Mouse (Mus musculus) testis, adult 2 months (tissue): ENCODE measurements around the gene Zbtb16. TPM values are rescaled to one million over a fixed set of nuclear protein-coding genes. Genes with fewer than 3 reads are reported as not detected.

ENCODE experiments used
- H3K27ac ChIP-seq: fragments of 200-500 bp; 2 replicates; pipeline ENCODE4 v1.5.1; 2012; ENCODE audit warnings: low read depth, low read length; ENCODE audit not compliant: control insufficient read depth, insufficient read depth
- H3K27me3 ChIP-seq: fragments of 200-500 bp; 2 replicates; pipeline ENCODE4 v1.6.1; 2012; ENCODE audit warnings: mild to moderate bottlenecking, low read length, moderate library complexity; ENCODE audit not compliant: control insufficient read depth, insufficient read depth
- H3K36me3 ChIP-seq: fragments of 200-500 bp; 2 replicates; pipeline ENCODE4 v1.6.1; 2012; ENCODE audit warnings: mild to moderate bottlenecking, low read length; ENCODE audit not compliant: control insufficient read depth, insufficient read depth
- H3K4me1 ChIP-seq: fragments of 200-500 bp; 2 replicates; pipeline ENCODE4 v1.6.1; 2012; ENCODE audit warnings: low read length; ENCODE audit not compliant: control insufficient read depth, insufficient read depth
- H3K4me3 ChIP-seq: fragments of 200-500 bp; 2 replicates; pipeline ENCODE4 v1.5.1; 2012; ENCODE audit warnings: low read depth, mild to moderate bottlenecking, low read length, moderate library complexity, mixed read lengths; ENCODE audit not compliant: control insufficient read depth
- CTCF ChIP-seq: fragments of 200-500 bp; IDR thresholded peaks from 2 replicates; pipeline ENCODE4 v1.5.1; 2012; ENCODE audit warnings: low read depth, mild to moderate bottlenecking, inconsistent platforms, low read length, moderate library complexity; ENCODE audit not compliant: control insufficient read depth, insufficient read depth, insufficient replicate concordance
- POLR2A ChIP-seq: fragments of 200-500 bp; IDR thresholded peaks from 2 replicates; pipeline ENCODE4 v1.6.1; 2012; ENCODE audit warnings: low read depth, mild to moderate bottlenecking, inconsistent platforms, low read length, moderate library complexity; ENCODE audit not compliant: control insufficient read depth
- polyA plus RNA-seq: library from polyadenylated mRNA; depleted of rRNA; stranded (reverse); fragments of >200 nt; gene quantifications from 2 replicates; pipeline ENCODE4 v1.2.3, GENCODE M21; 2012; rRNA removed

Zbtb16 gene
- 2.4 and 2.6 TPM in 2 replicates for polyA plus RNA-seq

DNA sequence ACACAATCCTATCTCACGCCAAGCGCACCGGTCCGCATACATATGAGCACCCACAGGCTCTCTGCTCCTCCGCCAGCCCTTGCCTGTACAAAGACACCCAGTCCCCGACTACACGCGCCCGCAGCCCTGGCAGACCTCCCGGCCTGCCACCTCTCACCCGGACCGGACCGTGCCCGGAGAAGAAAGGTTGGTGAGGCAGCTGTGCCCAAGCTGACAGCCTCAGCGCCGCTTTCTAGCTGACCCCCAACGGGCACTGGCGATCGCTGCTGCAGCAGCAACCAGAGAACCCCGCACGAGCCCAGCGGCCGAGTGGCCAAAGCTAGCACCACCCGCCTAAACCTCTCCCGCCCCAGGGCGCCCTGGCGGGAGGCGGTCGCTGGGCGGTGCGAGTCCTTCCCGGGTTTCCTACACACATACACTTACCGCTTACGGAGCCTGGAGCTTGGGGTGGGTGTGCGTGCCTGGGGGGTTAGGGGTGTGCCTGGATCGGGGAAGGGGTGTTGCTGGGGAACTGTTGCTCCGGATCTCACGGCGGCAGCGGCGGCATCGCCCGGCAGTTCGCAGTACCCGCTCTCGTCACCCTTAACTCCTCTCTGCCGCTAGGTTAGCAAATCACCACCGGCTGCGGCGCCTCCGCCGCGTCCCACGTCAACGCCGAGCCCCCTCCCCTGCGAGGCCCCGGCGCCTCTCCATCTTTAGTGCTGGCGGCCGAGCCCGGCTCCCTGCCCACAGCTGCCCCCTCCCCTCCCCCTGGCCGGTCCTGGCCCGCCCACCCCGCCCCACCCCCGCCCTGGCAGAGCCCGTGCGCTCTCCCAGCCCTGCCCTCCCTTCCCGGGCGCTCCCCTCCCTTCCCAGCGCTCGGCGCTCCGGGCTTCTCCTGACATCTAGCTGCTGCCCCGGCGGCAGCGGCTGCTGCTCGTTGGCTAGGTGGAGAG, at the start of gene Zbtb16:
Zbtb16 (minus strand) TSS at position 592 of the 935 bp plus-strand sequence.
- Histone ChIP-seq H3K4me3 (peak within 1 kb of the TSS; percentile 88), H3K36me3 (no peaks in the 10 kb centered on the region), H3K27ac (peak within 1 kb of the TSS; percentile 82), H3K27me3 (no peaks in the 10 kb centered on the region), H3K4me1 (peaks cover 7% of the 10 kb centered on the region; the same call in 1 of the 2 replicates)
- TF ChIP-seq POLR2A: peak; percentile 32; the same call in 1 of the 2 replicates
- TF ChIP-seq CTCF: no peak

DNA sequence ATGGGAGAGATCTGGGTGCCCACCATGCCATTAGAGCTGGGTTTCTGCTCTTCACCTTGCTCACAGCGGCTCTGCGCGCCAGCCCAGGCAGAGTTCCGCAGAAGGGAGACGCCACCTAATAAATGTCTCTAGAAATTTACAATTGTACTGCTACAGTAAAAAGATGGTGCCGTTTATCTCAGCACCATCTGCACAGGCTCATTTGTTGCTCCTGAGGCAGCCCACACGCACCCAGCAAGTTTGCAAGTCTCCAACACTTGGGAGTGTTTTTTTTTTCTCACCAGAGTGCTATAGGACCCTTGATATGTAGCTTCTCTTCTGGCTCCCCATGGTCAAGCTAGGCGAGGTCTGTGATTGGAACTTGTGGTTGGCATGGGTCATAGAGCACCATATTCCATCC, 36.9 kb upstream of the Zbtb16 start:
- no peak overlapping the region for H3K4me3 ChIP-seq
- TF ChIP-seq CTCF (no peak), POLR2A (no peak)
- H3K27me3 ChIP-seq: no peaks in the 10 kb centered on the region
- no peaks in the 10 kb centered on the region for H3K4me1 ChIP-seq
- no peak overlapping the region for H3K27ac ChIP-seq
- no peaks in the 10 kb centered on the region for H3K36me3 ChIP-seq

DNA sequence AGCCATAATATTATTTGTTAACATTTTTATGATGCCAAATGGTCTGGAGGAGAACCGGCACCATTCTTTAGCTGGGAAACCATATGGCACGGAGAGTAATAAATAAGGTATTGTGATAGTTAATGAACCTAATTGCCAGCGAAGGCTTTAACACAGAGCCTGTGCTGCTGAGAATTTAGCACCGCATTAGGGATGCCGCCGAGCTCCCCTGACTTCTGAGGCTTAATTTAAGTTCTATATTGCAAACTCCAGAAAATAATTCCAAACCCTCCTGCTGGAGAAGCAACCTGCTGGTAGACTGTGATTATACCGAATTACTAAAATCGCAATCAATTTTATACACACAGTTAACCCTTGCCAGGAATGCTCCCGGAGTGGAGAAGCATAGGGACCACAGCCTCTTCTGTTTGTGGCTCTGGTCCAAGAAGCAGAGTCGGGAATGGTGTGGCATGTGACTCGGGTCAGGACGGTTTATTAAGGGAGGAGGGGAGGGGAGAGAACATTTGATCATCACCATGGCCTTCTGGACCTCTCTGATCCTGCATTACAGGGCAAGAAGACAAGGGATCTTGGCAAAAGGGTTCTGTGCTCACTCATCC, 30.6 kb upstream of the Zbtb16 start:
- no peaks in the 10 kb centered on the region for H3K36me3 ChIP-seq
- no peak overlapping the region for H3K4me3 ChIP-seq
- no peaks in the 10 kb centered on the region for H3K4me1 ChIP-seq
- H3K27me3 ChIP-seq: no peaks in the 10 kb centered on the region
- no peak for TF ChIP-seq CTCF
- no peak overlapping the region for H3K27ac ChIP-seq

DNA sequence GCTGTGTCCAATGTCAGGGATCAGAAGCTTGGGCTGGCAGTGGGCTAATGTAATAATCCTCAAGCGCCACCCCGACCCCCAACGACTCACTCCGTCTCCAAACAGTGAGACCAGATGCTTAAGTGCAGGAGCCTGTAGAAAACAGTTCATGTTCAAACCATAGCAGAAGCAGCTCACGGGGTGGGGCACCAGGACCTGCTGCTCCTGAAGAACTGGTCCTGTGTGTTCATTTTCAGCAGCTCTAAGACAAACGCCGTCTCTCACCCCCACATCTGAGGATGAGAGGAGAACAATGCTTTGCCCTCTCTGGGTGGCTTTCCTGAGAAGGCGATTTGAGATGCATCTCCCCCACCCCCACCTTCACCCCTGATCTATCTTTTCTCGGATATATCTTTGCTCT, 29.2 kb upstream of the Zbtb16 start:
- H3K4me1 ChIP-seq: peaks cover 2% of the 10 kb centered on the region
- H3K36me3 ChIP-seq: no peaks in the 10 kb centered on the region
- no peak overlapping the region for H3K4me3 ChIP-seq
- H3K27me3 ChIP-seq: no peaks in the 10 kb centered on the region
- TF ChIP-seq CTCF: no peak
- TF ChIP-seq POLR2A: no peak
- no peak overlapping the region for H3K27ac ChIP-seq

DNA sequence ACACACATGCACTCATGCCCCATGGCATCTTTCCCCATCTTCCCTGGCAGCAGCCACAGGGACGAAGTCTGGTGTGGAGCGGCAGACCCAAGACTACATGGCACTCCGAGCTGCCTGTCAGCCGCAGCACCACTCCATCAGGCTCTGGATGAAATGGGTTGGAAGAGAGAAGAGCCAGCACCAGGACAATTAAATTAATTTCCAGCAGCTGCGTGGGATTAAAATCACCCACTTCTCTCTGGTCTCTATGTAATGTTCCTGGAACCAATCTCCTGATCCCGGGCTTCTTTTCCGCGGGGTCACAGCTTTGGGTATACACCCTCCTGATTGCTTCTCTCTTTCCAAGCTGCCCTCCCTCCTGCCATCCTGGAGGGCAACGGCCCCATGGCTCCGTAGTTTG, 25.5 kb upstream of the Zbtb16 start:
- H3K27me3 ChIP-seq: no peaks in the 10 kb centered on the region
- TF ChIP-seq CTCF: no peak
- TF ChIP-seq POLR2A: no peak
- H3K27ac ChIP-seq: no peak overlapping the region
- no peaks in the 10 kb centered on the region for H3K36me3 ChIP-seq
- H3K4me1 ChIP-seq: peaks cover 2% of the 10 kb centered on the region
- no peak overlapping the region for H3K4me3 ChIP-seq

DNA sequence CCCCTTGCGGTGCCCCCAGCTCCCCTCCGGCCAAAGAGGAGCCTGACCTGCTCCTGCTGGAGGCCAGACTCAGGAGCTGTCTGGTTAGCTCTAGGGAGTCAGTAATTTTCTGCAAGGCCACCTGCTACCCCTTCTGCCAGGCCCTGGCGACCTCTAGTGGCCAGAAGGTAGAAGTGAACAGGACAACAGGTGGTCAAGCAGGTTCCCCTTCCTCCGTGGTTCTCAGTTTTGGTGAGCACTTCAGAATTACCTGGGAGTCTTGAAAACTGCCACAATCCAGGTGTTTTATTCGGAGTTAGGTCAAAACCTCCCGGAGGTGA, 24.5 kb upstream of the Zbtb16 start:
- Histone ChIP-seq H3K27ac (no peak overlapping the region), H3K4me3 (no peak overlapping the region), H3K36me3 (no peaks in the 10 kb centered on the region), H3K4me1 (peaks cover 2% of the 10 kb centered on the region), H3K27me3 (no peaks in the 10 kb centered on the region)
- peak; percentile 93 for TF ChIP-seq CTCF
- no peak for TF ChIP-seq POLR2A

DNA sequence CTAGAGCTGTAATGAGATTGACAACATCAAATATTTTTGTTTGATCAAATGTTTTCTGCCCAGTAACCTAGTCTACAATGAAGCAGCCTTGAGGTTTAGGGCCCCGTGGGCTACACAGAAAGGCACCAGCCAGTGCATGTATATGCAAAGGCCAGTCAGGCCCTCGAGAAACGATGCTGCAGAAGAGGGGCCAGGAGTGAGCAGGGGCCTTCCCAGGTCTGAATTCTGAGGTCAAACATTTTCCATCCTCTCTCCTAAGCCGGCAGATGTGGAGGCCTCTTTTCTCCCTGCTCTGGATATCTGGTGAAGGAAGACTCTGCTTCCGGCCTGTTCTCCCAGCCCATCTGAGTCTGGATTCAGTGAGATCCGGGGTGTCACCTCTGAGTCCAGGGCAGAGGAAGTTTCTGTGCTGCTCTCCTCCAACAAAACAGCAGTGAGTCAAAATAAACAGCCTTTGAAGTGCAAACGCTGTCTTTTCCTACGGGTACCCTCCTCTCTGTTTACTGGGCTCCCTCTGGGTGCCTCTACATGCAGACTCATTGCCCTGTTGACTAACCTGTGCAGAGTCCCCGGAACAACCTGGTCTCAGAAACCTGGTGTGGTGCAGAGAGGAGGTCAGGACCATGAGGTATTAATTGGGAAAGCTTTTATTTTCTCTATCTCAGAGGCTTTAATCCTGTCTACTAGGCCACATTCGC, 24.0 kb upstream of the Zbtb16 start:
- Histone ChIP-seq H3K27me3 (no peaks in the 10 kb centered on the region), H3K36me3 (no peaks in the 10 kb centered on the region), H3K4me3 (no peak overlapping the region), H3K27ac (no peak overlapping the region), H3K4me1 (peaks cover 2% of the 10 kb centered on the region)
- no peak for TF ChIP-seq CTCF
